Mouse (Mus musculus) spleen, adult 2 months (tissue): ENCODE results near the gene Spcs3. TPM values are rescaled to one million over a fixed set of nuclear protein-coding genes. Genes with fewer than 3 reads are reported as not detected.
A peak's percentile ranks its signal among the peaks of the same experiment; 100 is the strongest.

Experiments used
- DNase-seq, 2 experiments: peaks; one replicate each; pipeline versions ENCODE4 v3.0.0 to v3.0.0-alpha.2; 2012 to 2021; ENCODE audit warnings: low spot score in 2 of 2, low read depth in 1 of 2
- H3K27ac ChIP-seq: fragments of 200-500 bp; 2 replicates; pipeline ENCODE4 v1.5.1; 2012; ENCODE audit warnings: low read length, inconsistent platforms; ENCODE audit not compliant: insufficient read depth
- H3K27me3 ChIP-seq: fragments of 200-500 bp; 2 replicates; pipeline ENCODE4 v1.6.1; 2012; ENCODE audit warnings: mild to moderate bottlenecking, moderate library complexity, low read length, inconsistent platforms; ENCODE audit not compliant: control insufficient read depth, insufficient read depth
- H3K36me3 ChIP-seq: fragments of 200-500 bp; 2 replicates; pipeline ENCODE4 v1.6.1; 2012; ENCODE audit warnings: mild to moderate bottlenecking, low read length, inconsistent platforms; ENCODE audit not compliant: control insufficient read depth, insufficient read depth
- H3K4me1 ChIP-seq: fragments of 200-500 bp; 2 replicates; pipeline ENCODE4 v1.6.1; 2011; ENCODE audit warnings: inconsistent platforms; ENCODE audit not compliant: control insufficient read depth, insufficient read depth, insufficient read length
- H3K4me3 ChIP-seq: fragments of 200-500 bp; 2 replicates; pipeline ENCODE4 v1.5.1; 2011; ENCODE audit warnings: mild to moderate bottlenecking, inconsistent platforms; ENCODE audit not compliant: insufficient read depth, insufficient read length; ENCODE audit errors: extremely low read depth
- CTCF ChIP-seq: fragments of 200-500 bp; IDR thresholded peaks from 2 replicates; pipeline ENCODE4 v1.5.1; 2011; ENCODE audit warnings: mild to moderate bottlenecking, inconsistent platforms; ENCODE audit not compliant: insufficient read depth, insufficient read length, insufficient replicate concordance; ENCODE audit errors: extremely low read depth
- POLR2A ChIP-seq: fragments of 200-500 bp; IDR thresholded peaks from 2 replicates; pipeline ENCODE4 v1.6.1; 2011; ENCODE audit warnings: low read depth, low read length, inconsistent platforms
- WGBS: fragments of 180-500 bp; shearing (Covaris S2); methylation state at CpG from one replicate; pipeline ENCODE4 v1.1.7; 2018; 5-methylcytosine and 5-hydroxymethylcytosine counted together
- polyA plus RNA-seq: library from polyadenylated mRNA; depleted of rRNA; stranded (reverse); fragments of >200 nt; gene quantifications from 2 replicates; pipeline ENCODE4 v1.2.3, GENCODE M21; 2012

The Spcs3 gene
- polyA plus RNA-seq, 1 experiment: 8.4 TPM

GRCm38 (mm10) chr8:54508814-54509213, 21.0 kb downstream of the Spcs3 start:
- Histone ChIP-seq H3K27ac (no peak overlapping the region), H3K27me3 (no peaks in the 10 kb centered on the region), H3K4me1 (no peaks in the 10 kb centered on the region; the same call in 1 of the 2 replicates), H3K4me3 (no peak overlapping the region), H3K36me3 (no peaks in the 10 kb centered on the region)
- 4% methylated on average over 8 of the region's 11 CpGs for WGBS
- DNase-seq: no peak
- TF ChIP-seq POLR2A (no peak), CTCF (no peak)

- TF ChIP-seq POLR2A (no peak), CTCF (no peak)
- Histone ChIP-seq H3K27me3 (no peaks in the 10 kb centered on the region), H3K4me3 (no peak overlapping the region), H3K4me1 (no peaks in the 10 kb centered on the region; the same call in 1 of the 2 replicates), H3K27ac (no peak overlapping the region), H3K36me3 (no peaks in the 10 kb centered on the region)
- DNase-seq: no peak
- 7% methylated on average over 1 of the region's 1 CpGs for WGBS
These were observed 21.7 kb downstream of the Spcs3 start for GRCm38 (mm10) chr8:54508096-54508456.

GRCm38 (mm10) chr8:54507428-54508095, 22.2 kb downstream of the Spcs3 start:
- TF ChIP-seq POLR2A (no peak), CTCF (peak; percentile 61; the same call in 1 of the 2 replicates)
- Histone ChIP-seq H3K4me3 (no peak overlapping the region), H3K4me1 (no peaks in the 10 kb centered on the region; the same call in 1 of the 2 replicates), H3K27ac (no peak overlapping the region), H3K36me3 (no peaks in the 10 kb centered on the region), H3K27me3 (no peaks in the 10 kb centered on the region)
- 14% methylated on average over 6 of the region's 6 CpGs for WGBS
- DNase-seq: peak; percentile 56 to 72

- no peaks in the 10 kb centered on the region for H3K36me3 ChIP-seq
- H3K27me3 ChIP-seq: no peaks in the 10 kb centered on the region
- 66% methylated on average over 2 of the region's 2 CpGs for WGBS
- TF ChIP-seq POLR2A (no peak), CTCF (no peak)
- no peak overlapping the region for H3K27ac ChIP-seq
- DNase-seq: no peak
- no peaks in the 10 kb centered on the region; the same call in 1 of the 2 replicates for H3K4me1 ChIP-seq
- no peak overlapping the region for H3K4me3 ChIP-seq
These were observed 24.7 kb downstream of the Spcs3 start for GRCm38 (mm10) chr8:54505060-54505459.

GRCm38 (mm10) chr8:54503104-54503503, 26.7 kb downstream of the Spcs3 start:
- H3K36me3 ChIP-seq: no peaks in the 10 kb centered on the region
- H3K27ac ChIP-seq: no peak overlapping the region
- WGBS: 88% methylated on average over 7 of the region's 7 CpGs
- H3K4me3 ChIP-seq: no peak overlapping the region
- DNase-seq: no peak
- no peaks in the 10 kb centered on the region for H3K4me1 ChIP-seq
- H3K27me3 ChIP-seq: no peaks in the 10 kb centered on the region
- TF ChIP-seq CTCF (no peak), POLR2A (no peak)

GRCm38 (mm10) chr8:54493915-54494314, 35.9 kb downstream of the Spcs3 start:
- TF ChIP-seq POLR2A (no peak), CTCF (no peak)
- Histone ChIP-seq H3K27me3 (no peaks in the 10 kb centered on the region), H3K27ac (no peak overlapping the region), H3K4me1 (no peaks in the 10 kb centered on the region), H3K36me3 (no peaks in the 10 kb centered on the region), H3K4me3 (no peak overlapping the region)
- DNase-seq: no peak
- WGBS: 61% methylated on average over 3 of the region's 3 CpGs

GRCm38 (mm10) chr8:54493110-54493509, 36.7 kb downstream of the Spcs3 start:
- WGBS: 15% methylated on average over 6 of the region's 6 CpGs
- DNase-seq: peak; percentile 25 to 29
- peak; percentile 55; the same call in 1 of the 2 replicates for TF ChIP-seq CTCF
- no peak for TF ChIP-seq POLR2A
- H3K27ac ChIP-seq: no peak overlapping the region
- no peaks in the 10 kb centered on the region for H3K36me3 ChIP-seq
- no peaks in the 10 kb centered on the region for H3K27me3 ChIP-seq
- H3K4me1 ChIP-seq: no peaks in the 10 kb centered on the region
- H3K4me3 ChIP-seq: no peak overlapping the region
